Mouse (Mus musculus): Measurements from ENCODE around the gene Cfap58. TPM values are rescaled to one million over a fixed set of nuclear protein-coding genes. Genes with fewer than 3 reads are reported as not detected.

Cfap58 gene
- polyA plus RNA-seq, 1 experiment, result not detected

DNA sequence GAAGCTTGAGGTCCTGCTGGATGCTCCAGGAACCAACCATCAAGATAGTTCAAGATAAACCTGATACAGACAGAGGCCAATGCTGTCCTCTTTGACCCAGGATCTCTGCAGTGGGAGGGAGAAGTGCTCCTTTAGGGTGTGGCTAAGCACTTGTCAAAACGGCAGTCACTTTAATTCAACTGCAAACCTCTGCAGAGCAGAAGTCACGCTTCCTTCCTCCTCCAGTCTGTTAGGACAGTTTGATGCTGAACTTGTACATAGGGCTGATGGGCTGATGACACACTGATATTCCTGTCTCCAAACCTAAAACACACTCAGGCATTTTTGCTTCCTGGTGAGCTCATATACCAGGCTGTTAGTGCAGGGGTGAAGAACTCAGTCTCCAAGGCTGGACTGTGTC lies 125.8 kb downstream of the Cfap58 start:
- TF ChIP-seq GATA1 (IDR thresholded peaks at IDR 0.05; ENCODE audit: low read length), result no peak

DNA sequence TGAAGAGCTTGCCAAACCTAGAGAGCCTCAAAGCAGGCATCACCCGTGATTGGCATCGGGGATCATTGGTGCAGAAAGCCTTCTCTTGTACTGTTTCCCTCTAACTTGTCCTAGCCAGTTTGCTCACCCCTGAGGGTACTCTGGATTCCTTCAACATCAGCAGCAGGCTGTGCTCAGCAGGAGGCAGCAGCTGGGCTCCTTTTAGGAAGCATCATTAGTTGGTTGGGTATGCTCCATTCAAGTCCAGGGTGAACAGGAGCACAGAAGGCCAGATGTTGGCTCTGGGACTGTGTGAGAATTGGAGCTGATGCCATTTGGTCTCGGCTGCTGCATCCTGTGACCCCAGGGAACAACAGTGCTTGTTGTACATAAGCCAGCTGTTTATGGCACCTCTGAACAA lies 142.2 kb downstream of the Cfap58 start:
- no peak for TF ChIP-seq GATA1 (IDR thresholded peaks at IDR 0.05; ENCODE audit: low read length)

DNA sequence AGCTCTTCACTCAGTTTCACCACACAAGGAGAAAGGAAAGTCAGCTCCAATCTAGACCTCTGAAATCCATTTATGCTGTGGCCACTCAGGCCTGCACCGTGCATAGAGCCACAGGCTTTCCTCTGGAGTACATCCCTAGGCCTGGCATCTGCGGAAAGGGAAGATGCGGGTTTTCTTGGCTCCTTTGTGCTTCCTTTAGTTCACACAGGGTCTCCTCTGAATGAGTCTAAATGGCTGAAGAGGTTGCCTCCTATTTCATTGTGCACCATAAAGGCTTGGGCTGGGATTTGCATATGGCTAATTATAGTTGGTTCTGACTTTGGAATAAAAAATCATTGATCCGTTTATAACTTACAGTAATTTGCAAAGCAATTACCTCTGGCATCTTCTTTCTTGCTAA lies 144.0 kb downstream of the Cfap58 start:
- no peak for TF ChIP-seq GATA1 (IDR thresholded peaks at IDR 0.05; ENCODE audit: low read length)

Other genes with a start within 250 kb of the Cfap58 start
- gene Col17a1, start 245.6 kb upstream of the Cfap58 start, polyA plus RNA-seq (2012), result not detected in 2 replicates
- gene Sfr1, start 206.0 kb upstream of the Cfap58 start, polyA plus RNA-seq (2012), result 9.2 and 19.6 TPM in 2 replicates
- gene Gsto1, start 82.7 kb upstream of the Cfap58 start, polyA plus RNA-seq (2012), result 86.9 and 135 TPM in 2 replicates
- not detected in 2 replicates for gene Gsto2, start 72.1 kb upstream of the Cfap58 start, polyA plus RNA-seq (2012)
- not detected in 2 replicates for gene Cfap43, start 18.4 kb upstream of the Cfap58 start, polyA plus RNA-seq (2012)
- gene Itprip, start 18.4 kb upstream of the Cfap58 start, polyA plus RNA-seq (2012), result 1.6 and 2.1 TPM in 2 replicates

All from G1E-ER4 (cell line).